Mouse (Mus musculus) thymus, adult 2 months (tissue): ENCODE results near the gene Hist1h2aa. TPM values are rescaled to one million over a fixed set of nuclear protein-coding genes. Genes with fewer than 3 reads are reported as not detected.

Source experiments
- DNase-seq: peaks from one replicate; pipeline ENCODE4 v3.0.0; 2021
- H3K27ac ChIP-seq: fragments of 200-500 bp; 2 replicates; pipeline ENCODE4 v1.5.1; 2012; ENCODE audit warnings: low read length, control low read depth; ENCODE audit not compliant: control insufficient read depth, insufficient read depth
- H3K27me3 ChIP-seq: fragments of 200-500 bp; 2 replicates; pipeline ENCODE4 v1.6.1; 2012; ENCODE audit warnings: mild to moderate bottlenecking, low read length, moderate library complexity, mixed read lengths; ENCODE audit not compliant: control insufficient read depth, insufficient read depth
- H3K36me3 ChIP-seq: fragments of 200-500 bp; 2 replicates; pipeline ENCODE4 v1.6.1; 2012; ENCODE audit warnings: mild to moderate bottlenecking, low read length, moderate library complexity; ENCODE audit not compliant: control insufficient read depth, insufficient read depth
- H3K4me1 ChIP-seq: fragments of 200-500 bp; replicated peaks from 2 replicates; pipeline ENCODE4 v1.6.1; 2012; ENCODE audit warnings: low read length; ENCODE audit not compliant: control insufficient read depth, insufficient read depth
- H3K4me3 ChIP-seq: fragments of 200-500 bp; 2 replicates; pipeline ENCODE4 v1.5.1; 2012; ENCODE audit warnings: mild to moderate bottlenecking, low read length, control low read depth, moderate library complexity; ENCODE audit not compliant: control insufficient read depth, insufficient read depth
- CTCF ChIP-seq: fragments of 200-500 bp; IDR thresholded peaks from 2 replicates; pipeline ENCODE4 v1.5.1; 2012; ENCODE audit warnings: mild to moderate bottlenecking, control low read depth, low read length, moderate library complexity, borderline replicate concordance; ENCODE audit not compliant: control insufficient read depth, poor library complexity, insufficient read depth; ENCODE audit errors: extremely low read depth
- POLR2A ChIP-seq: fragments of 200-500 bp; IDR thresholded peaks from 2 replicates; pipeline ENCODE4 v1.6.1; 2012; ENCODE audit warnings: mild to moderate bottlenecking, low read length, control low read depth, moderate library complexity; ENCODE audit not compliant: control insufficient read depth, poor library complexity, insufficient read depth; ENCODE audit errors: extremely low read depth
- WGBS: fragments of 180-500 bp; shearing (Covaris S2); methylation state at CpG from one replicate; pipeline ENCODE4 v1.1.7; 2018; 5-methylcytosine and 5-hydroxymethylcytosine counted together
- polyA plus RNA-seq: library from polyadenylated mRNA; depleted of rRNA; stranded (reverse); fragments of >200 nt; gene quantifications from 2 replicates; pipeline ENCODE4 v1.2.3, GENCODE M21; 2012; rRNA removed

The Hist1h2aa gene
- not detected in 2 replicates for polyA plus RNA-seq

GRCm38 (mm10) chr13:23934211-23934520 lies at the start of gene Hist1h2aa:
TSS of gene Hist1h2aa (plus strand) at chr13:23934462.
- no peaks in the 10 kb centered on the region for H3K4me1 ChIP-seq
- no peak for DNase-seq
- H3K36me3 ChIP-seq = no peaks in the 10 kb centered on the region
- TF ChIP-seq CTCF (no peak), POLR2A (no peak)
- no peak within 1 kb of the TSS for H3K27ac ChIP-seq
- no peak within 1 kb of the TSS for H3K4me3 ChIP-seq
- no peaks in the 10 kb centered on the region for H3K27me3 ChIP-seq
- WGBS = 97% methylated on average over 10 of the region's 10 CpGs

GRCm38 (mm10) chr13:23885540-23885939 lies 48.7 kb upstream of the Hist1h2aa start:
- H3K4me1 ChIP-seq = no peaks in the 10 kb centered on the region
- 13% methylated on average over 2 of the region's 2 CpGs for WGBS
- no peaks in the 10 kb centered on the region for H3K27me3 ChIP-seq
- no peak overlapping the region for H3K4me3 ChIP-seq
- DNase-seq = peak; percentile 37
- H3K27ac ChIP-seq = no peak overlapping the region
- no peak for TF ChIP-seq CTCF
- TF ChIP-seq POLR2A = no peak
- H3K36me3 ChIP-seq = no peaks in the 10 kb centered on the region

DNA sequence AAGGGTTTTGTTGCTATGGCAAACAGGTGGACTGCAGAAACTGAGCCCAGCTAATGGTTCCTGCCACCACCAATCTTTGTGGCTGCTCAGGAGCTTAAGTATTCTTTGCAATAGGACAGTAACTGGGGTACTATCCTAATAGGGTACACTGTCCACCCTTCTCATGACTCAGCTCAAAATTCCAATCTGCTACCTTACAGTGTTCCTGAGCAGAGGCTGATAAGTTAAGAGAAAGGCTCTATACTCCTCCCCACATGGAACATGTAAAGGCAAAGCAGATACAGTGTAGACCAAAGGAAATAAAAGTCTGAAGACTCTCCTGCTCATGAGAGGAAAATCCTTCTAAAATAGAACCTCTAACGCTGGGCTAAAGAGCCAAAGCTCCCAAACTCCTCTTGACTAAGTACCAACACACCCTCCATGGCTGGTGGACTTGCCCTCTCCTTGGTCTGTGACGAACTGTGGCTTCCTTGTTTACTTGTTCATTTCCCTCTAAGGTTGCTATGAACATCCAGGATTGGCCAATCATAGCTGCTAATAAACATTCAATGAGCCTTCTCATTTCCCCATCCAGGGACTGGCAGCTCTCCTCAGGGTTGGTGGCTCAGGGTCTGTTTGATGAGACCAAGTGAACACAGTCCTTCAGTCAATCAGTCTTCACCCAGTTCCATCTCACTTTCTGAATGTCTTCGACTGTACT lies 47.1 kb upstream of the Hist1h2aa start:
- H3K27me3 ChIP-seq = no peaks in the 10 kb centered on the region
- no peak overlapping the region for H3K4me3 ChIP-seq
- TF ChIP-seq CTCF (no peak), POLR2A (no peak)
- H3K27ac ChIP-seq = no peak overlapping the region
- 92% methylated on average over 3 of the region's 3 CpGs for WGBS
- no peaks in the 10 kb centered on the region for H3K36me3 ChIP-seq
- H3K4me1 ChIP-seq = no peaks in the 10 kb centered on the region
- DNase-seq = no peak

DNA sequence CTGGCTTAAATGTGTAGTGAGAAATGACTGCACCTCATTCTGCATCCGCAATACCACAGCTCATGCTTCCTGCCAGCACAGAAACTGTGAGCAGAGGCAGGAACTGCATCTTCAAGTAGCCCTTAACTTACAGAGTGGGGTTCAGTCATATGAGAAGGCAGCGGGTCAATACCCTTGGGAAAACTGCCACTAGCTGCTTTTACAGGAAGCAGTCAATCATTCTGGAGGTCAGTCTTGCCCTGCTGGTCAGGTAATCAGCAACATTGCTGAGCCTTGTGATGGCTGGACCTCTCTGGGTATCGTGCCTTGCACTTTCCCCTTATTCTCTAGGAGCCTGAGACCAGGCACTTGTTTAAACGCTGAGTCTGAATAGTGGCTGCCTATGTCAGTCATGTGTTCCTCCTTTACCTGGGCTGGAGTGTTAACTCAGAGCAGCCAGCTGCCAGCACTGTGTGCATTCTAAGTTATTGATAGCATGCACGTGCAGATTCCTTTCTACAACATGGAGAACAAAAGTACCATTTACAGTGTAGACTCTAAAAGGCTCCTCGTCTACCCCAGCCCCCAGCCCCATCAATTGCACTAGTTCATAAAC lies 45.2 kb upstream of the Hist1h2aa start:
- no peaks in the 10 kb centered on the region for H3K4me1 ChIP-seq
- H3K4me3 ChIP-seq = no peak overlapping the region
- WGBS = 88% methylated on average over 6 of the region's 6 CpGs
- TF ChIP-seq POLR2A = no peak
- TF ChIP-seq CTCF = no peak
- H3K36me3 ChIP-seq = no peaks in the 10 kb centered on the region
- no peak overlapping the region for H3K27ac ChIP-seq
- no peaks in the 10 kb centered on the region for H3K27me3 ChIP-seq
- DNase-seq = no peak

- 85% methylated on average over 9 of the region's 9 CpGs for WGBS
- TF ChIP-seq POLR2A (no peak), CTCF (no peak)
These were observed 41.5 kb upstream of the Hist1h2aa start for GRCm38 (mm10) chr13:23892592-23893268.

GRCm38 (mm10) chr13:23893269-23893593 lies 41.0 kb upstream of the Hist1h2aa start:
- no peak overlapping the region for H3K4me3 ChIP-seq
- 86% methylated on average over 4 of the region's 4 CpGs for WGBS
- H3K27ac ChIP-seq = no peak overlapping the region
- no peak for TF ChIP-seq POLR2A
- no peak for TF ChIP-seq CTCF
- DNase-seq = no peak
- H3K4me1 ChIP-seq = no peaks in the 10 kb centered on the region
- H3K27me3 ChIP-seq = no peaks in the 10 kb centered on the region
- no peaks in the 10 kb centered on the region for H3K36me3 ChIP-seq

More at GRCm38 (mm10) chr13:23892592-23893268, 41.5 kb upstream of the Hist1h2aa start:
- no peak overlapping the region for H3K4me3 ChIP-seq
- no peak for DNase-seq
- H3K36me3 ChIP-seq = no peaks in the 10 kb centered on the region
- H3K27me3 ChIP-seq = no peaks in the 10 kb centered on the region
- no peaks in the 10 kb centered on the region for H3K4me1 ChIP-seq
- H3K27ac ChIP-seq = no peak overlapping the region
